Mouse (Mus musculus) urinary bladder, postnatal 10 days (tissue): Measurements from ENCODE around the gene Arhgef10l.

Experiments used
- DNase-seq: peaks from one replicate; pipeline ENCODE4 v3.0.0; 2022; ENCODE audit warnings: low spot score

Arhgef10l gene

DNA sequence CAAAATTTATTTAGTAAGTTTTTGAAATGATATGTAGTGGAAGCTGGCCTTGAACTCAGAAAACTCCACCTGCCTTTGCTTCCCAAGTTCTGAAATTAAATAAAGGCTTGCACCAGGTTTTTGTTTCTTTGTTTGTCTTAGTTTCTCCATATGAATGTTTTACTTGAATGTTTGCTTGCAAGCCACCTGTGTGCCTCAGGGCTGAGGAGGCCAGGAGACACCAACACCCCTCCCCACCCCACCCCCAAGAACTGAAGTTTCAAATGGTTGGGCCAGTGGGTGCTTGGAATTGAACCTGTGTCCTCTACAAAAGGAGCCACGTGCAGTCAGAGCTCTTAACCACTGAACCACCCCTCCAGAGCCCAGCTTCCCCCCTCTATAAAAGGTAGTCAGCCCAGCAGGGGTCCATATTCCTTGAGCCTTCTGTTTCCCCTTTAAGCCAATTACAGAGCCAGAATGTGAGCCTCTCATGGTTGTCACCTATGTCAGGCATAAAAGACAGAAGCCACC, 28.8 kb upstream of the Arhgef10l start:
- no peak for DNase-seq

DNA sequence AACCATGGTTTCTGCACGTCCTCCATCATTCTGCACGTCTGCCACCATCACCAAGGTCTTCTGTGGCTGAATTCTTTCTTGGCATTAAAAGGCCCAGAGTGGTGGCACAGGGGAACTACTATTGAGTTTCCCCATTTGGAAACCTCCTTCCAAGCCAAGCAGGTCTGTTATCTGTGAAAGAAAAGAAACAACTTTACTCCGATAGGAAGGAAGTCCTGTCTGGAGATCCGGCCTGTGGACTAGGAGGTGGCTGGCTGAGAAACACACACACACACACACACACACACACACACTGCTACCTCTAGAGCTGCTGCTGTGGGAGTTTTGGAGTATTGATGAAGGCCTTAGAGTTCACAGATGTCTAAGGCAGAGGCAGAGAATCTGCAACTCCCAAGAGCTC, 27.7 kb upstream of the Arhgef10l start:
- DNase-seq = no peak

DNA sequence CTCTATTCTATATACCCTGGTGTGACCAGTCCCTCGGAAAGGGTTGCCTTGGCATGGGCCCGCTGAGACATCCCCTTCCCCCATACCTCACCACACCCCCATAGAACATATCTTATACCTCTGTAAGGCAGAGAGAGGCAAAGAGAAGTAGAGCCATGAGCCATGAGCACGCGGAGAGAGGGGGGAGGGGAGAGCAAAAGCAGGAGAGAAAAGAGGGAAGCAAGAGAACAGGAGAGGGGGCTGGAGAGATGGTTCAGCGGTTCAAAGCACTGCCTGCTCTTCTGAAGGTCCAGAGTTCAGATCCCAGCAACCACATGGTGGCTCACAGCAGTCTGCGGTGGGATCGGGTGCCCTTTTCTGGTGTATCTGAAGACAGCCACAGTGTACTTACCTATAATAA, 25.7 kb upstream of the Arhgef10l start:
- DNase-seq = no peak

DNA sequence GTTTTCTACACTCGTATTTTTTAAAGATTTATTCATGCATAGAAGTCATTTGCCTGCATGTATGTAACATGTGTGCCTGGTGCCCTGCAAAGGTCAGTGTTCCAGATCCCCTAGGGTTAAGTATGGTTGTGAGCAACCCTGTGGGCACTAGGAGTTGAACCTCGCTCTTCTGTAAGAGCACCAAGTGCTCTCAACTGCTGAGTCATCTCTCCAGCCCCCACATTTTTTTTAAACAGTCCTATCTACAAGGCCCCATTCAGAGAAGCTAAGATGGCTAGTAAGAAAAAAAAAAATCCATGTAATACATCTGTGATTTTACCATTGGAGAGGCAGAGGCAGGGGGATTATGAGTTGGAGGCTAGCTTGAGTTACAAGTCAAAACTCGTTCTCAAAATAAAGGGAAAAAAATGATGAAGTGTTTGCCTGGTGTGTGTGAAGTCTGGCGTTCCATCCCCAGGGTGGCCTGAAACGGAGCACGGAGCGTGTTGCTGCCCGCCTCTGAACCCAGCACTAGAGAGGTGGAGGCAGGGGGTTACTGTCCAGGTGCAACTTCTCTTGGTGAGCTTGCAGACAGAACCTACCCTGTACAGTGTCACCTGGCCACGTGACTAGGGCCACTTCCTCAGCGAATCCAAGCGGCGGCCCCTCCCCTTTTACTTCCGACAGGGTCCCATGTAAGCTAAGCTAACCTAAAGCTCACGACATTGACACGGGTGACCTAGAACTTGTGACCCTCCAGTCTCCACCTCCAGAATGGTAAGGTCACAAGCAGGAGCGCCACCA, 24.3 kb upstream of the Arhgef10l start:
- DNase-seq = no peak

DNA sequence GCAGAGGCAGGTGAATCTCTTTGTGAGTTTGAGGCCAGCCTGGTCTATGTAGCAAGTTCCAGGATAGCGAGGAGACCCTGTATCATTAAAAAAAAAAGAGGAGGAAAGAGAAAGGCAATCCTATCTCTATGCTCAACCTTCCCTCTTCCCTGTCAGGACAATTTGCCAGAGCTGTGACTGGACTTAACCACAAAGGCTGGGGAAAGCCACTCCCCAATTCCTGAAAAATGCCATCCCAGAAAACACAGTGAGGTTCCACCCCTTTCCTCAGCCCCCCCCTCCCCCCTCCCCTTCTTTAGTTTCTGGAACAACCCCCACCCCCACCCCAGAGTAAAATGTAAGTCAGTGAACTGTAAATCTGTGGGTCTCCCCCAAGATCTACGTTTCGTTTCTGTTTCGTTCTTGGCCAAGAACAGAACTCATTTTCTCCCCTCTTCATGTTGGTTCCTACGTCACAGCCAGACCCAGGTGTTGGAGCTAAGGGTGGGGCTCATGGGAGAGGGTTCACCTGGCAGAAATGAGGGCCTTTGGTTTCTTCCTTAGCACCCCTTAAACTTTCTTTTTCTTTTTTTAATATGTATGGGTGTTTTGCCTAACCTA, 23.1 kb upstream of the Arhgef10l start:
- DNase-seq = no peak

DNA sequence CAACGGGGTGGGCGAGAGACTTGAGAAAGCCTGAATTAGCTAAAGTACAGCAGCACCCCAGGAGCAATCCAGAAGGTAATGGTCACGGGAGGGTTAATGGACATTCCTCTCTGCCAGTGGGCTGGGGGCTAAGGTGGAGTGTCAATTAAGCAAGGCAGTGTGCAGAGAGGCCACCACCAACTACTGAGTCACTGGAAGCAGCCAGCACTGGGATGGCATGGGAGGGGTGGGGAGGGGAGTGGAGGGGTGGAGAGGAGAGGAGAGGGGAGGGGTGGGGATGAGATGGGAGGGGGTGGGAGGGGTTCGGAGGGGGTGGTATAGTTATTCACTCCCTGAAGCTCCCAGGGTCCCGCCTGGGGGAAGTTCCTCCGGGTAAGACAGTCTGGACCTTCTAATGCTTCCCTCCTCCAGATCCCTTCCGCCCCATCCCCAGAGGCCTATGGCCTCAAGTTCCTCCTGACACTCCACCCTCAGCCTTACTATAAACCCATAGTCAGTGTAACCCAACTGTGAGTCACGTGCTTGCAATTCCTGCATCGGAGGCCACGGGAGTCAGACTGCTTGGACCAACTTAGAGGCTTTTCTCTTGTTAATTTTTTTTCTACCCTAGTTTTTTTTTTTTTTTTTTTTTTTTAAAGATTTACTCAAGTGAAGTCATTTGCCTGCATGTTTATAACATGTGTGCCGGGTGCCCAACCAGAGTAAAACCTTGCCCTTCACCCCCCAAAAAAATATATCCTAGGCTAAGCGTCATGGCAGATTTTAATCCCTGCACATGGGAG, 22.4 kb upstream of the Arhgef10l start:
- DNase-seq = no peak

DNA sequence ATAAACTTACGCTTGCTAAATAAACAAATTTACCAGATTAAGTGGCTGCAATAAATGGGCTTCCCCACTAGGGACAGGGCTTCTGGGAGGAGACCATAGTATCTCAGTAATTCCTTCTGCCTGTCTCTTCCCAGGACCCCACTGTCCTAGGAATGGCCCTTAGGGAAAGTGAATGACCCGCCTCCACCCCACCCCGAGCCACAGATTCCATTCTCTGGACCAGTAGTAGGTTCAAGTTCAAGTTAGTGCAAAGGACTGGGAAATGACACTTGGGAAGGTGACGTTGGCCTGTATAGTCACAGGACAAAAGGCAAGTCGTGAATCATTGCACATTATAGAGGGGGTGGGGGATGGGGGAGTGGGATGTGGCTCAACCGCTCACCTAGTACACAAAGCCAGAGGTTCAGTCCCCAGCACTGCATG, 19.1 kb upstream of the Arhgef10l start:
- no peak for DNase-seq

DNA sequence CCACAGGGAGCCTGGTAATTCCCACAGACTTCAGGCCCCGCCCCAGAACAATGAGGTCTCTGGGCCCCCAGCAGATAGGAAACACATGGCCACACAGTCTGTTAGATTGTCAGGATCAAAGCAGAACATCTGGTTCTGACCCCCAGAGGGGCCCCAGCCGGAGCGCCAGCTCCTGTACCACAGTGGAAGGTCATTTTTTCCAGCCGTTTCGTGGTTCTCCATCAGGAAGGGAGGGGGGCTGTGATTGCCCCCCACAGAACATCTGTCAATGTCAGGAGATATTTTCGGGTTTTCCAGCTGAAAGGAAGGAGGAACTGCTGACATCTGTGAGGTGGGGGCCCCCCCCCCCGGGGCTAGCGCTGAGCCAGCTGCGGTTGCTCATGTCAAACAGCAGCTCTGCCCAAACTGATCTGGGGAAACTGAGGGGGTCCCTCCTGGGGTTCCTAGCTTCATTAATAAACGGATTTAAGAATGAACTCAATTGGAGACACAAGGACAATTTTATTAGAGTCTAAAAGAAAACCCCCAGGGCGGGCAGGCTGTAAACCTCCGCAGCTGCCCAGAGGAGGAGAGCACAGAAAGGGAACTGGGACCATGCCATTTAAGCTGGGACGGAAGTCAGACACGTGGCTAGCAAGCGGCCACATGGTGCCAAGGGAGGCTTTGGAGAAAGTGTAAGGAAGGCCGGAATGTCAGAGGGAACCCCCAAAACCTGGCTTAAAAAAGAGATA, 18.5 kb upstream of the Arhgef10l start:
- DNase-seq = no peak

DNA sequence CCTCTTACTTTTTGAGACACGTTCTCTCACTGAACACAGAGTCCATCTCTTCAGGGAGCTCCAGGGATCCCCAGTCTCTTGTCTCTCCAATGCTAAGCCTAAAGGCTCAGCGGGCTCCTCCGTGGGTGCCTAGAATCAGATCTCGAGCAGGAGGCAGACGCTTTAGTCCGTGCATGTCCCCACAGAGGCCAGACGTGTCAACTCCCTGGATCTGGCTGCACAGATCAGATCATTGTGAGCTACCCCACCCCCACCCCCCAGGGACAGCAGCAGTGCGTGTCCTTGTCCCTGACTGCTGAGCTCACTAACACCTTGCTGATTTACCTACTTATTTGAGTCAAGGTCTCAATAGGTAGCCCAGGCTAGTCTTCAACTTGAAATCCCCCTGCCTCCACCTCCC, 17.8 kb upstream of the Arhgef10l start:
- DNase-seq = no peak

DNA sequence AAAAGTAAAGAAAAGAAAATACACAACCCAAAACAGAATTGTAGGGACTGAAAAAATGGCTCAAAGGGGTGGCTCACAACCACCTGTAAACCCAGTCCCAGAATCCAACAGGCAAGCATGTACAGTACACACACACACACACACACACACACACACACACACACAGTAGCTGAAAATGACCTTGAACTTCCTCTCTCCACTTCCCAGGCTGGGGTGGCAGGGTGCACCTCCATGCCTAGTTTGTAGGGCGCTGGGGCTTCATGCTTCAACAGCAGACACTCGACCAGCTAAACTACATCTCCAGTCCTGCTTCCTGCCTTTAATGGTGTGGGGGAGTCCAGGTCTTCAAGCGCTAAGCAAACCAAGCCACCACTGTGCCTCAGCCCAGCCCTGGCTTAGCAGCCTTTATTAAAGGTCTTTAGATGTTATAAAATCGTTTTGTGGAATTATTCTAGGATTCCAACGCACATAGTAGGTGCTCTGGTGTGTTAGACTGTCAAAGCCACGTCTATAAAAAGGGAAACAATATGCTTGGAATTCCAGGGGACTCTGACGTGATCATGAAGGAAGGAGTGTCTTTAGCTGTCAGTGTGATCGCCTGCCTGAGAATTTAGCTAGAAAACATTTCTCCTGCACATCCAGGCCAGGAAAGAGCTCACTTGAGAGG, 15.1 kb upstream of the Arhgef10l start:
- DNase-seq = no peak

DNA sequence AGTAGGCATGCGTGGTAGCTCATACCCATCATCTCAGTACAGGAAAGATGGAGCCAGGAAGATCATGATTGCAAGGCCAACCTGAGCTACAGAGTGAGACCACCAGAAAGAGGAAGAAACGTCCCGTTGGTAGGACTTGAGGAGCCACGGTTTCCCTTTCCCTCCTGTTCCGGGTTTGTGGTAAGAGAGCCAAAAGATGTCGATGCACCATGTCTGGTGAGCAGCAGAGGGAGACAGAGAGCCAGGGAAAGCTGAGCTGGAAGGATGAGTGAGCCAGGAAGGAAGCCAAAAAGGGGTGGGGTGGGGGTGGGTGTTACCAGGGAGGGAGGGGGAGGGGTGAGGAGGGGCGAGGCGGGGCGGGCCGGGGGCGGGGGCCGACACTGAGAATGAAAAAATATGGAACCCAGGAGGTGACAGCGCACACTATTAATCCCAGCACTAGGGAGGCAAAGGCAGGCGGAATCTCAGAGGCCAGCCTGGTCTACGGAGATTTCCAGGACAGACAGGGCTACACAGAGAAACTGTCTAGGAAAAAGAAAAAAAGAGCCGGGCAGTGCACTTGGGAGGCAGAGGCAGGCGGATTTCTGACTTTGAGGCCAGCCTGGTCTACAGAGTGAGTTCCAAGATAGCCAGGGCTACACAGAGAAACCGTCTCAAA, 14.0 kb upstream of the Arhgef10l start:
- peak; percentile 53 for DNase-seq

DNA sequence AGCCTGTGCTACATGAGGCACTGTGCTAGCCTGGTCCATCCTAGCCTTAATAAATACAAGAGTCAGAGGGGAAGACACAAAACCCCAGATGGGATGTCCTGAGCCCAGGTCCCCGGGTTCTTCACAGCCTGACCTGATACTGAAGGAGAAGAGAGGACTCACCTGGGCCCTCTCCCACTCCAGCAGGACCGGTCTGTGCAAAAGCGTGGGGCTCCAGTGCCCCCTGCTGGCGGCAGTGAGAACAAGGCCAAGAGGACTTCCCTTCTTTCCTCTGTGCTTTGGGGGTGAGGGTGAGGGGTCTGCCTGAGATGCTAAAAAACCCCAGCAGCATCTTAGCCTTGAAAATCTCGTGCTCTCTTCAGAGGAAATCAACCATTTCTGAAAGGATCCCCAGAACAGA, 13.2 kb upstream of the Arhgef10l start:
- DNase-seq = no peak

DNA sequence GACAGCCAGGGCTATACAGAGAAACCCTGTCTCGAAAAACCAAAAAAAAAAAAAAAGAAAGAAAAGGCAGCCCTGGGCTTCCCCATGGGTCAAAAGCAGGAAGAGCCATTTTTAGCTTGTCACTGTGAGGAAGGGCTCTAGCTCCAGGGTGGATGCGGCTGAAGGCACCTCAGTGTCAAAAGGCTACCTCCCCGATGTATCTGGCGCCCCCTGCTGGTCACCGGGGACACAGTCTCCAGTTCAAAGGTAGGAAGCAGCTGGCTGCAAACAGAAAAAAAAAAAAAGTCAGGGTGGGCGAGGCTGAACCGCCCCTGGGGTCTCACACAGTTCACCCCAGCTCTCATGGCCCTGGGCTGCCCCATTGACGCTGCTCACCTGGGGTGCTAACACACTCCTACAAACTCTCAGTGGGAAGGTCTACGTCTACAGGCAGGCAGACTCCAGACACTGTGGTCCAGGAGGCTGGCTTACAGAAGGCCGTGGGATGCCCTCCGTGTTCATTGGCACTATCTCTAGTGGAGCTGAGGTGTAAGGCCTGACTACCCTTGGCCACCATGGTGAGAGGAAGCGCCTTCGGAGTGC, 8.6 kb upstream of the Arhgef10l start:
- peak; percentile 72 for DNase-seq

DNA sequence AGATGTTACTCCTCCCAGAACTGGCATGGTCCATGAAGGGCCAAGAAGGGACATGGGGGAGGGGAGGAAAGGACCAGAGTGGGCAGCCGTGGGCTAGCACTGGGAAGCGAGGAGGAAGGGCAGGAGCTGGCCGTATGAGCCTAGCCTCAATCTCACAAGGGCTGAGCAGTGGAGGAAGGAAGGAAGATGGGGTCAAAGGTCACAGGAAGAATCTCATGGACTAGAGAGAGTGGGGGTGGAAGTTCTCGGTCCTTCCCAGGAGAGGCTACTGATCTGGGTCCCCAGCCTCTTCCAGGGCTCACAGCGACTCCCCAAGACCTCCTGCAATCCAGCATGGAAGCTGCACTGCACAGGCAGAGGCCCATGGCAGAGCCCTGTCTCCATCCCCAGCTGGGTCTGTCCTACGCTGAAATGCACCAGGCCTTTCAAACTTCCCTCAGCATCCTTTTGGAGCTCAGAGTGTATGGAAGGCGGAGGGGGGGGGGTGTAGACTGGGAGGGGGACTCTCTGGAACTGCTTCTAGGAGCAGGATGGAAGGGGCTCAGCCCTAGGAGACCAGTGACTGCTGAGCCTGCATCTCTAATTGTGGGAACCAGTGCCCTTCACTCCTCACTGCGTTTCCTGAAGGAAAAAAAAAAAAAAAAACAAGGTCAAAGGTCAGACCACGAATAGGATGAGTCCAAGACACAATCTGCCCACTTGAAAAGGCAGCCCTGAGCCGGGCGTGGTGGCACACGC, 7.9 kb upstream of the Arhgef10l start:
- no peak for DNase-seq

DNA sequence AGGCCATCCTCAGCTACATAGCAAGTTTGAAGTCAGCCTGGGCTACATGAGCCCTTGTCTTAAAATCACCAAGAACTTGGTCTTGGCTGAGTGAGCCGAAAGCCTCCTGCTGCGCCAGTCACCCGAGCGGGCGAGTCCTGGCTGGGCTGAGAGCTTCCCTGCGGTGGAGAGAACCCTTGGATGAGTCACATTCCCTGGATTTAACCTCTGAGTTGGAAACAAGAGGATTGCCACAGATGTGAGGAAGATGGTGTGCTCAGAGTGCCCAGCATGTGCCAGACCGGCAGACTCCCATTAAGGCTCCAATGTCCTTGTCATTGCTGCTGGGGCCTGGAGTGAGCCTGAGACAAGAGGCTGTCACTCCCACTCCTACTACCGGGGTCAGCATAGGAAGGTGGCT, 2.0 kb upstream of the Arhgef10l start:
- DNase-seq = no peak

DNA sequence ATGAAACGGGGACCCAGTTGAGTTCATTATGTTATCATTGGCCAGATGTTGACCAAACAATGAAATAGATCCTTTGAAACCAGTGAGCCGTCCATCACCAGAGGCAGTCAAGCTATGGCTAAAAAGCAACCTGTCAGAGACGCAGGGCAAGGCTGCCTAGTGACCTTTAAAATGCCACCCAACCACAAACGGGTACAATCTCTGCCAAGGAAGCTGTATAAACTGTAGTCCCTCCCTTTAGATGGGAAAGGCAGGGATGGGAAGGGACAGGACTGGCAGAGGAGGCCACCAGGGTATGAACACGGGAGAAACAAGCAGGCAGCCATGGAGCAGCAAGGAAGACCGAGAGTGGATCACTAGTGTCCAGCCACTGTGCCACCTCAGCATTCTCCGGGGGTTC, 759 bp downstream of the Arhgef10l start:
- no peak for DNase-seq

DNA sequence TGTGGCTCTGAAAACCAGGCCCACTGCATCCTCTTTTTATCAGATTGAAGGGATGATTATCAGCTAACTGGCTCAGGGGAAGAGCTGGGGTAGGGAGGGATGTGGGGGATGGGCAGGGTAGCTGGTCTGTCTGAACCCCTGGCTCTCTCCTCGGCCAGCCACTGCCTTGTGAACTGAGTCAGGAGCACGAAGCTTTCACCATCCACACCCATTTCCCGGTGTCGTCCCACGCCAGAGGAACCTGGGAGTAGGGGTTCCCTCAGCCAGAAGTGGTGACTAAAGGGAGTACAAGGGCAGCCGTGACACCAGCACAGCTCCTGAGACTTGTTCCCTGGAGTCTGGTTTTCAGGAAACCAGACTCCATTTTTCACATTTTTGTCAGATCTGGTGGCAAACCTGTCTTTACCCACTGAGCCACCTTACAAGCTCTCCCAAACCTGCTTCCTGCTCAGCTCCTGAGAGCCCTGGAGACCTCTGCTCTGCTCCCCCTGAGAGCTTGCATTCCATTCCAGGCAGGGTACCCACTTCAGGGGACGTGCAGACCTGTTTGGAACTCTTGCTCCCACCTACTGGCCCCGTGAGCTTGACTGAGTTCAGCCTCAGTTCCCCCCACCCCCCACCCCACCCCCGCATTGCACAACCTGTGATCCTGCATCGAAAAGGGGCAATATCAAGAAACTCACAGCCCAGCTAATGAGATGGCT, 2.8 kb downstream of the Arhgef10l start:
- no peak for DNase-seq

DNA sequence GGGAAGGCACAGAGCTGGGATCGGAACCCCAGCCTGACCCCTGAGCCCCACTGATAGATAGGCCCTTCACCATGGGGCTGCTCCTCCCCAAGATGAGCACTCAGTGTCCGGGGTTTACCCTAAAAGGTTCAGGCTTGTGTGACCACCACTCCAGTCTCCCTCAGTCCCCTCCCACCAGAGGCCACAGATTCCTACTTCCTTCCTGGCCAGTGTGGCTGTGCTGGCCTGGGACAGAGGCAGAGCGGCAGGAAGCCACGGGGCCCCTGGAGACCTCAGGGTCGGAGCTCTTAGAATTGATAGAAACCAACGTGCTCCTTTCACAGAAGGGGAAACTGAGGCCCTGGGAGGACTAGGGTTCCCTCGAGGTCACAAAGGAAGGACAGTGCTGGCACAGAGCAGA, 3.4 kb downstream of the Arhgef10l start:
- DNase-seq = no peak

DNA sequence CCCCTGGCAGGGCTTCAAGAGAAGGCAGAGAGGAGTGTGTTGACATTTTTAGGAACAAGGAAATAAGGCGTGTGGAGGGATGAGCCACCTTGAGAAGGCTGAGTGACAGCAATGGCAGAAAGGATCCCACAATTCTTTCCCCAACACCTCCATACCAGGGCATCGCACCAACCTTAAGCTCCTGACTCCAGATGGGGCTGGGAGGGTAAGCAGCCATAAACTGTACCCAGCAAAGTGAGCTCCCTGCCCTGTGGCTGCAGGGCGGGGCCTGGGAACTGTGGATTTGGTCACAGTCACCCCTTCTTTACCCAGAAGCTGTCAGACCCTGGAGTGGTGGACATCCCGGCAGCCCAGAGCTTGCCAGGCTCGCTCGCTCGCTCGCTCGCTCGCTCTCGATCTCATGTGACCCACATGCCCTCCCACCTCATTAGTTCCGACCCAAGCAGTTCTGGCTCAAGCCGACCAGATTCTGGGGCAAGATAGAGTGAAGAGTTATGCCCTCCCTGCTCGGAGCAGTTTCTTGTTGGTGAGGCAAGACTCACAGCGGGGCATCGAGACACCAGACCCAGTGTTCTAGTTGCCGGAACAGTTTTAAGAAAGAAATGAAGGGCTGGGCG, 4.3 kb downstream of the Arhgef10l start:
- DNase-seq = no peak
